Mouse (Mus musculus): Measurements from ENCODE around the gene 4931428L18Rik. TPM values are rescaled to one million over a fixed set of nuclear protein-coding genes. Genes with fewer than 3 reads are reported as not detected.

4931428L18Rik gene
- polyA plus RNA-seq (2015; fragmentation: Nextera tagmentation; extraction: Ambion mirVana): not detected in 2 replicates

DNA sequence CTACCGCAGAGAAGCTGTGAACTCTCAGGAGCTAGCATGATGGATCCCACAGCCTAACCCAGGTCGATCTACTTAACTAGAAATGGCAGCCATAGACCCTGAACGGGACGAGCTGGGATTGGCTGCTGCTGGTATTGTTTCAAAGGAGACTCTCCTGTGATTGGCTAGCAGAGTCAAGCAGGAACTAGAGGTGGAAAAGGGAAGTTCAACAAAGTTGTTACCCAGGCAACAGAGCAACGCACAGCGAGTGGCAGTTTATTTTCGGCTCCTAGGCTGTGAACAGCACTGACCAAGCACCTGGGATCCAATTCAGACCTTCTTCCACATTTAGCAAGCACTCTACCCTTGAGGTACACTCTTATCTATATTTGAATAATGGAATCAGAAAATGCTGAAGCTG lies at the start of gene 4931428L18Rik, which contains the start of gene Pih1d3:
Gene 4931428L18Rik, minus strand, starts transcription at position 121 of the 400 bp plus-strand sequence.
Gene Pih1d3, plus strand, starts transcription at position 275 of the 400 bp plus-strand sequence.
- no peaks in the 10 kb centered on the region for H3K27me3 ChIP-seq
- H3K4me3 ChIP-seq: no peak within 1 kb of the TSS
- H3K36me3 ChIP-seq: no peaks in the 10 kb centered on the region
- H3K4me2 ChIP-seq: no peak within 1 kb of the TSS
- H3K4me1 ChIP-seq (replicated peaks): no peaks in the 10 kb centered on the region
- no peak for ATAC-seq (replicated peaks; ENCODE audit: insufficient number of reproducible peaks, insufficient read depth, low FRiP score, low read depth)
- H3K27ac ChIP-seq: no peak within 1 kb of the TSS
- H3K9me3 ChIP-seq (replicated peaks): no peaks in the 10 kb centered on the region
- WGBS: 71% methylated on average over 7 of the region's 7 CpGs
- no peak within 1 kb of the TSS for H3K9ac ChIP-seq

DNA sequence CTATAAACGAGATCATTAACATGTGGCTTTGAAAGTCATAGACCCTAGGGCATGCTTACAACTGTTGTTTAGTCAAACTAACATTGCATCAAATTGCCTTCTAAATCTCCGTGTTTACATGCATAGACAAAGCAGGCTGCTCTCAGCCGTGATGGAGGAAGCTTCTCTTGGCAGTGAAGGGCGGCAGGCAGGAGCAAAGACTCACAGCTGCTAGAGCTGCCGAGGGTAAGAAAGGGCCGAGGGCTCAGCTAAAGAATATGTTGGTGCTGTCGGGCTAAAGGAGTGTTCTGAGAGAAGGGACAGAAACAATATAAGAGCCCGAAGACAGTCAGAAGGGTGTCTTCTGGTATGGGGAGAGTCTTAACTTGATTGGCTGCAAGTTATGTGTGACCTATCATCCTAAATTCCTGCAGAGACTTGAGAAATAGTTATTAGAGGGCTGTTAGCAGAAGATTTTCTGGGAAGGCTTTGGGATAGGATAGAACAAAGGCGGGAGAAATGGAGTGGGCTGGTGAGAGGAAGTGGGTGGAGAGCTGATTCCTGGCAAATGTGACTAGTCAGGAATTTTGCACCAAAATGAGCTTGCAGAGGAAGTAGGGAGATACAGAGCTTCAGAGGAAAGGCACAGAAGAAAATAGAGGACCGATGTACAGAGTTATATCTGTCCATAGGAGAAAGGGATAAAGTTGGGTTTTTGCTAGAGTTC lies 37.9 kb upstream of the 4931428L18Rik start:
- Histone ChIP-seq H3K4me1 (replicated peaks) (no peaks in the 10 kb centered on the region), H3K4me2 (no peak overlapping the region), H3K9me3 (replicated peaks) (no peaks in the 10 kb centered on the region), H3K4me3 (no peak overlapping the region), H3K27me3 (no peaks in the 10 kb centered on the region), H3K9ac (no peak overlapping the region), H3K27ac (no peak overlapping the region), H3K36me3 (no peaks in the 10 kb centered on the region)
- WGBS: 56% methylated on average over 10 of the region's 10 CpGs
- no peak; the same call in 1 of the 2 replicates for ATAC-seq (replicated peaks; ENCODE audit: insufficient number of reproducible peaks, insufficient read depth, low FRiP score, low read depth)

DNA sequence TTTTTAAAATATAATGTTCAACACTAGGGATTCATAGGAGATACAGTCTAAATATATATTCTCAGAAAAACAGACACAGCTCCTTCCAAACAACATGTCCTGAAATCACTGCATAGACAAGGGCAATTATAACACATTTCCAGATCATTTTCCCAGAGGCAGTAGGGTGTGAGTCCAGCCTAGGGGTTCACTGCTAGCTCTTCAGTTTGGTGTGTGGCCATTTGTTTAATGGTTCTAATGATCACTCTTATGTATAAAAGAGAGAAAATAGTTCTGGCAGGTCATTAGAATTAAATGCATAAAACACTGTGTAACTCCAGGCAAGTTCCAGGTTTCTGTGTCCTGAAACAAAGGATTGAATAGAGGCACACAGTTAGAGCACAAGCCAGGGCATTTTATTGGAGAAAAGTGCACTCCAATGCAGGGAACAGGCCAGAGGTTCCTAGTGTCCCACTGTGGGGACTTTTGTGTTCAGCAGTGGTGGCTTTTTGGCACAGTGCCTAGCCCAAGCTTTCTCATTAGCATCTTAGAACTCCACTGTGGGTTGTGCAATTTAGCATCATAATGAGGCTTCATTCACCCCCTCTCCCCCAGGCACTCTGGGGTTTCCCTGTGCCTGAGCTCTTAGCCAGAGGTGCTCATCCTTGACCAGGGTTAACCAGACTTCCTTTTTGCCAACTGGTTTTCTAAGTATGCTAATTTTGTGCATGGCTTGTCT lies 11.0 kb upstream of the 4931428L18Rik start:
- no peak for ATAC-seq (replicated peaks; ENCODE audit: insufficient number of reproducible peaks, insufficient read depth, low FRiP score, low read depth)

DNA sequence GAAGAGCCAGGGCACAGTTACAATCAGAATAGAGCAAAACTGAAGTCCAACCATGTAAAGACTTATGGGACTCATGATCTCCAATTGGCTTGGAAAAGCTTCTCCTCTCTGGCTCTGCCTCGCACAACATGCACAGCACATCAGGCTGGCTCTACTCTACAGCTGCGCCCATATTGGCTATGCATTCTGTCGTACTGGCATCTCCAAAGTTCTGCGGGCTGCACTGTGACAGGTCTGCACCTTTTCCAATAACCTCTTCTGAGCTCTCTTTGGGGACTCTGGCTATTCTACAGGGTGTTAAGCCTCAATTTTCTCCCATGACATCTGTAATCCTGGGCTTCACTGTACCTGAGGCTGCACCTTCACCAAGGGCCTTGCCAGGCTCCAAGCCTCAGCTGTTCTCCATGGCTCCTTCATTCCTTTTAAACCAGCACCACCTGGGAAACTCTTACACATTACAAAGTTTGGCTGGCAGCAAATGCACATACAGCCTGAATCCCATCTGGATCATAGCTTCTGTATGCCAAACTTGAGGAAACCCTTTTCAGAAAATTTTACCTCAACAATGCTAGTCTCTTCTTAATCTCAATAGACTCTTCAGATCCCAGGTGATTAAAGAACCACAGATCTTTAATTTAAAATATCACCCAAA lies 1.8 kb downstream of the 4931428L18Rik start:
- H3K36me3 ChIP-seq: no peaks in the 10 kb centered on the region
- no peak for ATAC-seq (replicated peaks; ENCODE audit: insufficient number of reproducible peaks, insufficient read depth, low FRiP score, low read depth)
- H3K27me3 ChIP-seq: no peaks in the 10 kb centered on the region
- H3K4me3 ChIP-seq: no peak overlapping the region
- H3K9me3 ChIP-seq (replicated peaks): no peaks in the 10 kb centered on the region
- WGBS: 84% methylated on average over 4 of the region's 4 CpGs
- no peak overlapping the region for H3K4me2 ChIP-seq
- no peak overlapping the region for H3K9ac ChIP-seq
- no peak overlapping the region for H3K27ac ChIP-seq
- H3K4me1 ChIP-seq (replicated peaks): no peaks in the 10 kb centered on the region

More for the DNA sequence above, 11.0 kb upstream of the 4931428L18Rik start:
- no peaks in the 10 kb centered on the region for H3K36me3 ChIP-seq
- no peaks in the 10 kb centered on the region for H3K4me1 ChIP-seq (replicated peaks)
- no peaks in the 10 kb centered on the region for H3K27me3 ChIP-seq
- no peak overlapping the region for H3K27ac ChIP-seq
- H3K4me2 ChIP-seq: no peak overlapping the region
- H3K9me3 ChIP-seq (replicated peaks): no peaks in the 10 kb centered on the region
- H3K9ac ChIP-seq: no peak overlapping the region
- no peak overlapping the region for H3K4me3 ChIP-seq

DNA sequence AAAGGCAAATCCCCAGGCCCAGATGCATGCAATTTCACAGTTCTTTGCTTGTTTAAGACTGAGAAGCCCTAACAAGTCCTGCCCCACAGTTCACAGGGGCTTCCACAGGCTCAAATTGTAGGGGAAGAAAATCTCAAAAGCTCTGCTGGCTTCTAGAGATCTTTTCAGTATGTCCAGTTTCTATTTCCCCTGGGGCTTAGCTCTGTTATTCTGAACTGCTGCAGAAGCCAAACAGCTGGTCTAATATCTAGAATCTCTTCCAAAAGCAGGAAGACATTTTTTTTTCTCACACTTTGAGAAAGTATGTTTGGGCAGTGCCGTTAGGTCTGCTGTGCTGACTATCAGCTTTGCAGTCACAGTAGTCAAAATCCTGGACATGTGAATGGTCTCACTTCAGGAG lies 7.7 kb downstream of the 4931428L18Rik start:
- ATAC-seq (replicated peaks; ENCODE audit: insufficient number of reproducible peaks, insufficient read depth, low FRiP score, low read depth): no peak
- Histone ChIP-seq H3K27me3 (no peaks in the 10 kb centered on the region), H3K27ac (no peak overlapping the region), H3K9me3 (replicated peaks) (no peaks in the 10 kb centered on the region), H3K36me3 (no peaks in the 10 kb centered on the region), H3K4me2 (no peak overlapping the region), H3K9ac (no peak overlapping the region), H3K4me1 (replicated peaks) (no peaks in the 10 kb centered on the region), H3K4me3 (no peak overlapping the region)
- 60% methylated on average over 1 of the region's 1 CpGs for WGBS

DNA sequence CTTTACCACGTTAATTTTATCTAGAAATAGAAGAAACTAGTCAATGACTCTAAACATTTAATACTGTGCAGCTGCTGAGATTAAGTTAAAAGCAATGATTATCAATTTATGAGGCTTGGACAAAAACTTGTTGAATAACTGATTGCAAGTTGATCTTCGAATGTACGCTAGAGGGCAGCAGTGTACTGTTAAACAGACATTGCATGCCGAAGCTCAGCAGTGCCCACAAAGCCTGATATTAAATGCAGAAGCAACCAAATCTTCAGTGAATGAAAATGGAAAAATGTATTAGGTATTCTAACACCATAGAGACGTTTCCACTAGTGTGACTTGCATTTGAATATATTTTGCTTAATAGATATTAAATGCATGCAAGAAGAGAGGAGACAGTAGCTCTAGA lies 12.3 kb downstream of the 4931428L18Rik start:
- Histone ChIP-seq H3K4me2 (no peak overlapping the region), H3K27me3 (no peaks in the 10 kb centered on the region), H3K9me3 (replicated peaks) (no peaks in the 10 kb centered on the region), H3K4me3 (no peak overlapping the region), H3K9ac (no peak overlapping the region), H3K36me3 (no peaks in the 10 kb centered on the region), H3K27ac (no peak overlapping the region), H3K4me1 (replicated peaks) (no peaks in the 10 kb centered on the region)
- WGBS: 2% methylated on average over 5 of the region's 5 CpGs
- ATAC-seq (replicated peaks; ENCODE audit: insufficient number of reproducible peaks, insufficient read depth, low FRiP score, low read depth): no peak

DNA sequence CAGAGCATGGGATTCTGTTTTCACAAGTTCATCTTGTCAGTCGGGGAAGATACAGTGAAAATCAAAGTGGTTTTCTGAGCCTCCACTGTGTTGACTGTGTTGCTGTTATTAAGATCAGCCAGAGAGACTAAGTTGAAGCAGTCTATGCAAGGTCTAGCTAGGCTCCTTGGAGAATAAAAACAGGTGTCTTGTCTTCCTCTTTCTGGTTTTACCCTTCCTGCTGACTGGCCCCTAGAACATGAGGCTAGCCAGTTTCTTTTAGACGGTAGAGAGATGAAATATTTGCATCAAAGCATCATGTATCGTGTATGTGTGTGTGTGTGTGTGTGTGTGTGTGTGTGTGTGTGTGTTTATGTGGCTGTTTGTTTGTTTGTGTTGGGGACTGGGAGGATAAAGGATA lies 16.7 kb downstream of the 4931428L18Rik start:
- no peaks in the 10 kb centered on the region for H3K27me3 ChIP-seq
- H3K9me3 ChIP-seq (replicated peaks): no peaks in the 10 kb centered on the region
- H3K36me3 ChIP-seq: no peaks in the 10 kb centered on the region
- WGBS: 75% methylated on average over 3 of the region's 3 CpGs
- H3K4me2 ChIP-seq: no peak overlapping the region
- H3K4me3 ChIP-seq: no peak overlapping the region
- no peak overlapping the region for H3K27ac ChIP-seq
- no peak for ATAC-seq (replicated peaks; ENCODE audit: insufficient number of reproducible peaks, insufficient read depth, low FRiP score, low read depth)
- no peaks in the 10 kb centered on the region for H3K4me1 ChIP-seq (replicated peaks)
- no peak overlapping the region for H3K9ac ChIP-seq

DNA sequence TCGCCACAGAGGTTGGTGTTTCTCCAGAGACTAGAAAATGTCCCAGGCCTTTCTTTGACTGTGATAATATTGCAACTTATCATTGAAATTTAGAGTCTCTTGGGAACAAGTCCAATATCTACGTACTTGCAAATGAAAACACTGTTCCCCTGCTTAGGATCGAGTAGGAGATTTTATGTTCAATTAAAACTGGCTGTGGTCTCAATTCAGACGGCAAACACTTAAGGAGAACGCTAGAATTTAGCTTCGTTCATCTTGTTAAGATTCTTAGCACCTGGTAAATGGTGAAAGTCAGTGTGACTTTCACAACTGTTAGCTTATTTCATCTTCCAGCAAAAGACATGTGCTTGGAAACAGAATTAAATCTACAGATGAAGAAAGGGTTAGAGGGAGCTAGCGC lies 17.1 kb downstream of the 4931428L18Rik start:
- no peaks in the 10 kb centered on the region for H3K27me3 ChIP-seq
- no peak overlapping the region for H3K9ac ChIP-seq
- no peaks in the 10 kb centered on the region for H3K4me1 ChIP-seq (replicated peaks)
- no peaks in the 10 kb centered on the region for H3K36me3 ChIP-seq
- H3K4me3 ChIP-seq: no peak overlapping the region
- no peak overlapping the region for H3K27ac ChIP-seq
- H3K4me2 ChIP-seq: no peak overlapping the region
- WGBS: 64% methylated on average over 7 of the region's 7 CpGs
- no peaks in the 10 kb centered on the region for H3K9me3 ChIP-seq (replicated peaks)
- ATAC-seq (replicated peaks; ENCODE audit: insufficient number of reproducible peaks, insufficient read depth, low FRiP score, low read depth): no peak

DNA sequence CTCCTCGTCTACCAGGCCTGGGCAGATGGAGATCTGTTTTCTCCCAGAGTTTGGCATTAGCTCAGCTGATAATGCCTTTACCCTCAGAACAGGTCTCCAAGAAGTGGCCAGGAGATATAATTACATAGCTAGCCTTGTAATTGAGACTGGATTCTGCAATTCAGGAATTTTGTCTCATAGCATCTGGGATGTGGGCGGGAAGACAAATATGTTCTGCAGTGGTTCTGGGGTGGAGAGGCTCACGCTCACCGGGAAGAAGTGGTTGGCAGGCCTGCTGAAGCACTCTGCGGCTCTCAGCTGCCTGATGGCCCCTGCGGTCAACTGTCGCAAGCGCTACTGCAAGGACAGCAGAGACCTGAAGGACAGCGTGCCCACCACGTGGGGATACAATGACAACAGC lies 18.7 kb downstream of the 4931428L18Rik start:
- Histone ChIP-seq H3K27me3 (no peaks in the 10 kb centered on the region), H3K9me3 (replicated peaks) (no peaks in the 10 kb centered on the region), H3K4me1 (replicated peaks) (no peaks in the 10 kb centered on the region), H3K9ac (no peak overlapping the region), H3K4me2 (no peak overlapping the region), H3K4me3 (no peak overlapping the region), H3K27ac (no peak overlapping the region), H3K36me3 (no peaks in the 10 kb centered on the region)
- no peak for ATAC-seq (replicated peaks; ENCODE audit: insufficient number of reproducible peaks, insufficient read depth, low FRiP score, low read depth)
- WGBS: 81% methylated on average over 10 of the region's 10 CpGs

DNA sequence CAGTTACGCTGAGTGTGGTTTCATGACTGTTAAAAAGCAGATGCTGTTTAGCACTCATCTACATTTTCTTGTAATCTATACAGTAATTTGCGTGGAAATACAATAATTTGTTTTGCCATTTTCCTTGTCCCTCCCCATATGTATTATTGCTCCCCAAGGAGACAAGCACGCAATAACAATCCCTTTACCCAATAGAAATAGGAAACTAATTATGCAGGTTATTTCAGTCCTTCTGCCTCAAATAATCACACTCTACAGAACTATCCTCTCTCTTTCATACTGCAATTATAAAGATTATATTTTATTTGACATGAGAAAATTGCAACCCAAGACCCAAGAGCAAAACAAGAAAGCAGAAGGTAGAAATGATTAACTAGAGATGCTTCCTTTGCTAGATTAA lies 25.5 kb downstream of the 4931428L18Rik start:
- Histone ChIP-seq H3K9ac (no peak overlapping the region), H3K9me3 (replicated peaks) (no peaks in the 10 kb centered on the region), H3K4me3 (no peak overlapping the region), H3K36me3 (no peaks in the 10 kb centered on the region), H3K4me1 (replicated peaks) (no peaks in the 10 kb centered on the region), H3K27me3 (no peaks in the 10 kb centered on the region), H3K4me2 (no peak overlapping the region), H3K27ac (no peak overlapping the region)
- WGBS: 87% methylated on average over 3 of the region's 3 CpGs
- no peak for ATAC-seq (replicated peaks; ENCODE audit: insufficient number of reproducible peaks, insufficient read depth, low FRiP score, low read depth)

DNA sequence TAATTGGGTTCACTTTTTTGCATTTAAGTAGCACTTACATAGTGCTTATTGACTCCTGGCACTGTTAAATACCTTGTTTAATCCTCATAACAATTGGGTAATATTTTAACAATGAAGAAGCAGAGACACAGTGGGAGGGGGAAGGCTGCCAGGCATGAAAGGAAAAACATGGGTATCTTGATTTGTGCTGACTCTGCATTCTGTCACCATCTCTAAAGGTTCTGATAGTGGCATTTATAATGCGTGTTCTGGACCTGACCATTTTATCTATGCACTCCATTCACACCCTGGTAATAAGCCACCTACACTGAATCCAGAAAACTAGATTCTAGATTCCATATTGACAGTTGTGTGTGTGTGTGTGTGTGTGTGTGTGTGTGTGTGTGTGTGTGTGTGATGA lies 26.9 kb downstream of the 4931428L18Rik start:
- H3K27ac ChIP-seq: no peak overlapping the region
- H3K9me3 ChIP-seq (replicated peaks): no peaks in the 10 kb centered on the region
- no peaks in the 10 kb centered on the region for H3K4me1 ChIP-seq (replicated peaks)
- H3K4me2 ChIP-seq: no peak overlapping the region
- no peak for ATAC-seq (replicated peaks; ENCODE audit: insufficient number of reproducible peaks, insufficient read depth, low FRiP score, low read depth)
- H3K9ac ChIP-seq: no peak overlapping the region
- no peak overlapping the region for H3K4me3 ChIP-seq
- WGBS: 56% methylated on average over 1 of the region's 1 CpGs
- no peaks in the 10 kb centered on the region for H3K27me3 ChIP-seq
- H3K36me3 ChIP-seq: no peaks in the 10 kb centered on the region
